Mouse (Mus musculus) layer of hippocampus, adult 18-20 months (tissue): Measurements from ENCODE around the gene Vmn1r181. TPM values are rescaled to one million over a fixed set of nuclear protein-coding genes. Genes with fewer than 3 reads are reported as not detected.
A peak's percentile ranks its signal among the peaks of the same experiment; 100 is the strongest.
"Not testable (repeated sequence)": the region's sequence is repeated elsewhere in the genome, so short reads cannot be mapped to it uniquely, and the experiment has no call there.

Experiments used
- DNase-seq, 2 experiments: peaks; one replicate each; pipeline ENCODE4 v3.0.0; 2022; ENCODE audit warnings: low spot score in 2 of 2
- long read RNA-seq: library from polyadenylated mRNA; stranded (forward); transcript quantifications from one replicate; pipeline ENCODE4 v2.0.0, GENCODE M21; 2021
- total RNA-seq, 2 experiments: library from RNA; stranded (reverse); gene quantifications; 2 replicates each; pipeline ENCODE4 v1.2.3; 2021

The Vmn1r181 gene
- total RNA-seq, result not detected
- long read RNA-seq, result 0 reads

GRCm38 (mm10) chr7:23974315-23974714, at the start of gene Vmn1r181:
Vmn1r181 (plus strand) TSS chr7:23974615.
- not testable (repeated sequence) for DNase-seq

- no peak for DNase-seq
These were observed 47.7 kb upstream of the Vmn1r181 start, which contains the start of gene Vmn1r179 for GRCm38 (mm10) chr7:23926678-23927077. Vmn1r179 (plus strand) TSS chr7:23926978.

- no peak for DNase-seq
These were observed 24.1 kb upstream of the Vmn1r181 start, which contains the start of gene Vmn1r180 for GRCm38 (mm10) chr7:23950332-23950731. Vmn1r180 (plus strand) TSS chr7:23950632.

- DNase-seq, result peak in 1 of 2 experiments; percentile 32
These were observed 6.4 kb upstream of the Vmn1r181 start for GRCm38 (mm10) chr7:23968044-23968443.

GRCm38 (mm10) chr7:24001391-24001790, 27.0 kb downstream of the Vmn1r181 start, which contains the start of gene V1rd19:
V1rd19 (plus strand) TSS chr7:24001691.
- no peak for DNase-seq

Other genes starting within 250 kb of the Vmn1r181 start
- gene Vmn1r174, start 222.3 kb upstream of the Vmn1r181 start, total RNA-seq, result not detected
- not detected for gene Vmn1r175, start 164.0 kb upstream of the Vmn1r181 start, total RNA-seq
- not detected for gene Vmn1r176, start 137.2 kb upstream of the Vmn1r181 start, total RNA-seq
- not detected for gene Vmn1r177, start 108.2 kb upstream of the Vmn1r181 start, total RNA-seq
- gene Vmn1r178, start 82.6 kb upstream of the Vmn1r181 start, total RNA-seq, result not detected
- gene Vmn1r179, start 47.6 kb upstream of the Vmn1r181 start, total RNA-seq, result not detected
- not detected for gene Vmn1r180, start 24.0 kb upstream of the Vmn1r181 start, total RNA-seq
- not detected for gene V1rd19, start 27.1 kb downstream of the Vmn1r181 start, total RNA-seq
- gene Vmn1r183, start 78.6 kb downstream of the Vmn1r181 start, total RNA-seq, result not detected
- gene Zfp180, start 107.3 kb downstream of the Vmn1r181 start, total RNA-seq, result 10 to 100 TPM; 45.3 to 48.6 TPM
- 10 to 100 TPM; 10.6 to 11.2 TPM for gene Zfp112, start 137.7 kb downstream of the Vmn1r181 start, total RNA-seq
- 10 to 100 TPM; 19.4 to 22.5 TPM for gene Zfp235, start 159.6 kb downstream of the Vmn1r181 start, total RNA-seq
- gene Zfp114, start 200.4 kb downstream of the Vmn1r181 start, total RNA-seq, result 1 to 10 TPM; 2.9 to 4.1 TPM
- 10 to 100 TPM; 13.1 to 13.2 TPM for gene Zfp111, start 236.8 kb downstream of the Vmn1r181 start, total RNA-seq